Mouse (Mus musculus) embryonic facial prominence, embryonic 11.5 days (tissue): ENCODE measurements around the gene Nup214. TPM values are rescaled to one million over a fixed set of nuclear protein-coding genes. Genes with fewer than 3 reads are reported as not detected.
A peak's percentile ranks its signal among the peaks of the same experiment; 100 is the strongest.

Experiments
- ATAC-seq: fragments of 200-750 bp; cut with Nextera tagmentation; replicated peaks from 2 replicates; pipeline ENCODE4 v1.8.0; 2017; ENCODE audit warnings: low read depth; ENCODE audit not compliant: insufficient number of reproducible peaks, low FRiP score, low TSS enrichment
- DNase-seq: peaks from one replicate; pipeline ENCODE4 v3.0.0-alpha.2; 2015; ENCODE audit warnings: low spot score
- H3K27ac ChIP-seq: fragments of 300-500 bp; sonication (generic); replicated peaks from 2 replicates; pipeline ENCODE4 v1.5.1; 2014; ENCODE audit warnings: mild to moderate bottlenecking, low read depth, low read length, control low read depth
- H3K27me3 ChIP-seq: fragments of 300-500 bp; sonication (generic); 2 replicates; pipeline ENCODE4 v1.6.1; 2014; ENCODE audit warnings: mild to moderate bottlenecking, low read length, moderate library complexity, mixed read lengths; ENCODE audit not compliant: control insufficient read depth, insufficient read depth
- H3K36me3 ChIP-seq: fragments of 300-500 bp; sonication (generic); replicated peaks from 2 replicates; pipeline ENCODE4 v1.6.1; 2014; ENCODE audit warnings: low read depth, mild to moderate bottlenecking, low read length, moderate library complexity, mixed read lengths; ENCODE audit not compliant: control insufficient read depth, insufficient read depth
- H3K4me1 ChIP-seq: fragments of 300-500 bp; sonication (generic); 2 replicates; pipeline ENCODE4 v1.6.1; 2014; ENCODE audit warnings: low read length, mixed read lengths; ENCODE audit not compliant: control insufficient read depth, insufficient read depth
- H3K4me2 ChIP-seq: fragments of 300-500 bp; sonication (generic); 2 replicates; pipeline ENCODE4 v1.6.1; 2014; ENCODE audit warnings: low read depth, mild to moderate bottlenecking, control low read depth, low read length, moderate library complexity
- H3K4me3 ChIP-seq: fragments of 300-500 bp; sonication (generic); 2 replicates; pipeline ENCODE4 v1.5.1; 2014; ENCODE audit warnings: low read depth, low read length, control low read depth
- H3K9ac ChIP-seq: fragments of 300-500 bp; sonication (generic); replicated peaks from 2 replicates; pipeline ENCODE4 v1.6.1; 2014; ENCODE audit warnings: mild to moderate bottlenecking, control low read depth, low read length
- H3K9me3 ChIP-seq: fragments of 300-500 bp; sonication (generic); replicated peaks from 2 replicates; pipeline ENCODE4 v1.6.1; 2016; ENCODE audit warnings: mild to moderate bottlenecking, low read length, inconsistent platforms, mixed read lengths; ENCODE audit not compliant: control insufficient read depth
- WGBS: fragments of 180-500 bp; shearing (Covaris S2); extraction: QIAGEN DNeasy Blood & Tissue Kit; methylation state at CpG from one replicate; pipeline ENCODE4 v1.1.7; 2014; 5-methylcytosine and 5-hydroxymethylcytosine counted together
- polyA plus RNA-seq: library from polyadenylated mRNA; unstranded; fragments of >200 nt; fragmentation: Nextera tagmentation; extraction: Ambion mirVana; gene quantifications from 2 replicates; pipeline ENCODE4 v1.2.1, GENCODE M21; 2014

Nup214 gene
- polyA plus RNA-seq, 1 experiment from 2014 or later: 78.2 TPM

GRCm38 (mm10) chr2:31965110-31965509 lies 9.1 kb upstream of the Nup214 start:
- ATAC-seq (no peak), DNase-seq (peak; percentile 37)
- no peak overlapping the region for H3K4me3 ChIP-seq
- H3K9me3 ChIP-seq: no peaks in the 10 kb centered on the region
- no peak overlapping the region for H3K27ac ChIP-seq
- no peaks in the 10 kb centered on the region for H3K27me3 ChIP-seq
- no peaks in the 10 kb centered on the region for H3K36me3 ChIP-seq
- no peaks in the 10 kb centered on the region for H3K4me1 ChIP-seq
- no peak overlapping the region for H3K9ac ChIP-seq
- H3K4me2 ChIP-seq: no peak overlapping the region

GRCm38 (mm10) chr2:31966801-31967200 lies 7.4 kb upstream of the Nup214 start:
- Histone ChIP-seq H3K36me3 (peaks cover 6% of the 10 kb centered on the region; the same call in 1 of the 2 replicates), H3K4me2 (no peak overlapping the region; the same call in 1 of the 2 replicates), H3K4me3 (no peak overlapping the region), H3K27ac (no peak overlapping the region), H3K9me3 (no peaks in the 10 kb centered on the region), H3K27me3 (no peaks in the 10 kb centered on the region), H3K9ac (no peak overlapping the region), H3K4me1 (no peaks in the 10 kb centered on the region)
- DNase-seq (no peak), ATAC-seq (no peak)
- WGBS: 77% methylated on average over 8 of the region's 8 CpGs

GRCm38 (mm10) chr2:31972589-31972988 lies 1.6 kb upstream of the Nup214 start:
- no peak overlapping the region for H3K4me3 ChIP-seq
- H3K27me3 ChIP-seq: no peaks in the 10 kb centered on the region
- H3K9ac ChIP-seq: no peak overlapping the region
- no peaks in the 10 kb centered on the region for H3K4me1 ChIP-seq
- WGBS: 83% methylated on average over 4 of the region's 4 CpGs
- no peak for DNase-seq
- H3K36me3 ChIP-seq: peaks cover 6% of the 10 kb centered on the region; the same call in 1 of the 2 replicates
- no peaks in the 10 kb centered on the region for H3K9me3 ChIP-seq
- H3K27ac ChIP-seq: no peak overlapping the region
- no peak overlapping the region for H3K4me2 ChIP-seq
- ATAC-seq: no peak

- peak overlapping the region; percentile 70 for H3K4me2 ChIP-seq
- H3K4me3 ChIP-seq: peak overlapping the region; percentile 99
- 10% methylated on average over 13 of the region's 13 CpGs for WGBS
- peaks cover 11% of the 10 kb centered on the region; the same call in 1 of the 2 replicates for H3K36me3 ChIP-seq
- peak overlapping the region; percentile 94 for H3K9ac ChIP-seq
- ATAC-seq (no peak), DNase-seq (no peak)
- H3K4me1 ChIP-seq: no peaks in the 10 kb centered on the region
- no peaks in the 10 kb centered on the region for H3K9me3 ChIP-seq
- no peaks in the 10 kb centered on the region for H3K27me3 ChIP-seq
- no peak overlapping the region for H3K27ac ChIP-seq
Measured at GRCm38 (mm10) chr2:31974809-31975371, 654 bp downstream of the Nup214 start.

GRCm38 (mm10) chr2:31987774-31988173 lies 13.5 kb downstream of the Nup214 start:
- Histone ChIP-seq H3K27me3 (no peaks in the 10 kb centered on the region), H3K4me2 (no peak overlapping the region), H3K4me1 (no peaks in the 10 kb centered on the region), H3K9me3 (no peaks in the 10 kb centered on the region), H3K9ac (no peak overlapping the region), H3K36me3 (peaks cover 14% of the 10 kb centered on the region), H3K4me3 (no peak overlapping the region), H3K27ac (no peak overlapping the region)
- DNase-seq (no peak), ATAC-seq (no peak)
- 100% methylated on average over 1 of the region's 1 CpGs for WGBS

GRCm38 (mm10) chr2:31990961-31991360 lies 16.7 kb downstream of the Nup214 start:
- H3K4me3 ChIP-seq: no peak overlapping the region
- ATAC-seq: no peak
- H3K36me3 ChIP-seq: peaks cover 10% of the 10 kb centered on the region
- H3K9ac ChIP-seq: no peak overlapping the region
- no peak for DNase-seq
- H3K4me2 ChIP-seq: no peak overlapping the region
- no peaks in the 10 kb centered on the region for H3K4me1 ChIP-seq
- H3K9me3 ChIP-seq: no peaks in the 10 kb centered on the region
- no peak overlapping the region for H3K27ac ChIP-seq
- no peaks in the 10 kb centered on the region for H3K27me3 ChIP-seq
- whole genome bisulfite sequencing: 92% methylated on average over 4 of the region's 4 CpGs

GRCm38 (mm10) chr2:31994896-31995295 lies 20.7 kb downstream of the Nup214 start:
- peaks cover 23% of the 10 kb centered on the region for H3K36me3 ChIP-seq
- H3K9me3 ChIP-seq: no peaks in the 10 kb centered on the region
- no peaks in the 10 kb centered on the region for H3K27me3 ChIP-seq
- H3K4me3 ChIP-seq: no peak overlapping the region
- DNase-seq (no peak), ATAC-seq (no peak)
- no peak overlapping the region for H3K9ac ChIP-seq
- H3K4me1 ChIP-seq: no peaks in the 10 kb centered on the region
- 93% methylated on average over 9 of the region's 9 CpGs for WGBS
- H3K27ac ChIP-seq: no peak overlapping the region
- H3K4me2 ChIP-seq: no peak overlapping the region

- WGBS: 96% methylated on average over 13 of the region's 13 CpGs
- Histone ChIP-seq H3K9ac (no peak overlapping the region), H3K36me3 (peaks cover 23% of the 10 kb centered on the region), H3K4me1 (no peaks in the 10 kb centered on the region), H3K27me3 (no peaks in the 10 kb centered on the region), H3K27ac (no peak overlapping the region), H3K4me3 (no peak overlapping the region), H3K4me2 (no peak overlapping the region), H3K9me3 (no peaks in the 10 kb centered on the region)
- DNase-seq (no peak), ATAC-seq (no peak)
Measured at GRCm38 (mm10) chr2:31996060-31996459, 21.8 kb downstream of the Nup214 start.
